Mouse (Mus musculus): Measurements from ENCODE around the gene Dnaja3. TPM values are rescaled to one million over a fixed set of nuclear protein-coding genes. Genes with fewer than 3 reads are reported as not detected.

The Dnaja3 gene
- polyA plus RNA-seq, 1 experiment from 2014 or later = 74.2 TPM

DNA sequence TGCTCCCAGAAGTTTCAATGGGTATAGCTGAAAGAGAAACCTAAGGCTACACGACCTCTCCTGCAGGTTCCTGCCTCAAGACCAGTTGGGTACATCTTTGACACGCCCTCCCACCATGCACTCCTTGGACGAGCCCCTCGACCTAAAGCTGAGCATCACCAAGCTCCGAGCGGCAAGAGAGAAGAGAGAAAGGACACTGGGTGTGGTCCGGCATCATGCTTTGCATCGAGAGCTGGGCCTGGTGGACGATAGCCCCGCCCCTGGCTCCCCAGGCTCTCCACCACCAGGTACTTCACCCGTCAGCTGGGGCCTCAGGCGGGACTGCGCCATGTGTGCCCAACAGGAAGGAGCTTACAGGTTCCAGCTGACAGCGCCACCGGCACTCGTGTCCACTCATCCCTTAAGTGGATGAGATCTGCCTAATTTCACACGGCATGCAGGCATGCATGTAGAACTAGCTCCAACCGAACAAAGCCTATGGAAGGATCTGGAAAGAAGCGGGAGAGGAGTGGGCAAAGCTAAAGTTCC, 31.2 kb upstream of the Dnaja3 start:
- Histone ChIP-seq H3K27me3 (replicated peaks) (no peaks in the 10 kb centered on the region), H3K36me3 (peaks cover 29% of the 10 kb centered on the region), H3K4me2 (no peak overlapping the region), H3K4me3 (no peak overlapping the region), H3K9ac (no peak overlapping the region), H3K9me3 (replicated peaks) (no peaks in the 10 kb centered on the region), H3K4me1 (peaks cover 42% of the 10 kb centered on the region), H3K27ac (no peak overlapping the region)
- ATAC-seq = no peak
- 78% methylated on average over 19 of the region's 19 CpGs for WGBS (ENCODE audit: insufficient replicate concordance)

DNA sequence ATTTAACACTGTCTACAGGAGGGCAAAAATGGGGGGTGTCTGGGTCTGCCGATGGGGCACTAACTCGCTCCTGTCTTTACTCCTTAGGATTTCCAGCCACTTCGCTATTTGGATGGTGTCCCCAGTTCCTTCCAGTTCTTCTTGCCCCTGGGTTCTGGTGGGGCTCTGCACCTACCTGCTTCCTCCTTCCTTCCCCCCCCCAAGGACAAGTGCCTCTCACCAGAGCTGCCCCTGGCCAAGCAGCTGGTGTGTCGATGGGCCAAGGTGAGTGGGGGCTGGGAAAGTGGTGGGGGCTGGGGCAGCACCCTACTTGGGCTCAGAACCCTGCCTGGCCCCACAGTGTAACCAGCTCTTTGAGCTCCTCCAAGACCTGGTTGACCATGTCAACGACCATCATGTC, 28.6 kb upstream of the Dnaja3 start:
- H3K9ac ChIP-seq = no peak overlapping the region
- 84% methylated on average over 5 of the region's 5 CpGs for WGBS (ENCODE audit: insufficient replicate concordance)
- no peaks in the 10 kb centered on the region for H3K9me3 ChIP-seq (replicated peaks)
- H3K36me3 ChIP-seq = peaks cover 55% of the 10 kb centered on the region
- H3K4me2 ChIP-seq = no peak overlapping the region
- peaks cover 16% of the 10 kb centered on the region for H3K4me1 ChIP-seq
- H3K27me3 ChIP-seq (replicated peaks) = no peaks in the 10 kb centered on the region
- H3K4me3 ChIP-seq = no peak overlapping the region
- no peak for ATAC-seq
- no peak overlapping the region for H3K27ac ChIP-seq

DNA sequence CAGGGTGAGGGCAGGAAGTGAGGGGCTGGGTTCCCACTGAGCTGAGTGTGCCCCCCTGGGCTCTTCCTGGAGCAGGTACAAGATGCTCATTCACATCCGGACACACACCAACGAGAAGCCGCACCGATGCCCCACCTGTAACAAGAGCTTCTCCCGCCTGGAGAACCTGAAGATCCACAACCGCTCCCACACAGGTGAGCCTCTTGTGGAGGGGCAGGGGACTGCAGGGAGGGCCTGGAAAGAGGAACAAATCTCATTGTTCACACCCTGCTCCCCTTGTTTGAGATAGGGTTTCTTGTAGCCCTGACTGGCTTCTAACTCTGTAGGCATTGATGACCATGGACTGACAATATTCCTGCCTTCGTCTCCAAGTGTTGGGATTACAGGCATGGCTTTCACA, 28.1 kb upstream of the Dnaja3 start:
- Histone ChIP-seq H3K9me3 (replicated peaks) (no peaks in the 10 kb centered on the region), H3K4me3 (no peak overlapping the region), H3K36me3 (peaks cover 60% of the 10 kb centered on the region), H3K4me2 (no peak overlapping the region), H3K27me3 (replicated peaks) (no peaks in the 10 kb centered on the region), H3K9ac (no peak overlapping the region), H3K27ac (no peak overlapping the region), H3K4me1 (peaks cover 11% of the 10 kb centered on the region)
- no peak for ATAC-seq
- WGBS (ENCODE audit: insufficient replicate concordance) = 86% methylated on average over 7 of the region's 7 CpGs

DNA sequence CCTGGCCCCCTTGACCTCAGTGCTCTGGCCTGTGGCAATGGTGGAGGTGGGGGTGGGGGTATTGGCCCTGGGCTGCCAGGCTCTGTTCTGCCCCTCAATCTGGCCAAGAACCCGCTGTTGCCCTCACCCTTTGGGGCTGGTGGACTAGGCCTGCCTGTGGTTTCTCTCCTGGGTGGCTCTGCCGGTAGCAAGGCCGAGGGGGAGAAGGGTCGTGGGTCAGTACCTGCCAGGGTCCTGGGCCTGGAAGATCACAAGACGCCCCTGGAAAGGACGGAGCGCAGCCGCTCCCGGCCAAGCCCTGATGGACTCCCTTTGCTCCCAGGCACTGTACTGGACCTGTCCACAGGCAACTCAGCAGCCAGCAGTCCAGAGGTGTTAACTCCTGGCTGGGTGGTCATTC, 26.1 kb upstream of the Dnaja3 start:
- H3K4me3 ChIP-seq = no peak overlapping the region
- no peaks in the 10 kb centered on the region for H3K4me1 ChIP-seq
- H3K36me3 ChIP-seq = peaks cover 77% of the 10 kb centered on the region
- 82% methylated on average over 7 of the region's 9 CpGs for WGBS (ENCODE audit: insufficient replicate concordance)
- no peak for ATAC-seq
- H3K27ac ChIP-seq = no peak overlapping the region
- no peaks in the 10 kb centered on the region for H3K9me3 ChIP-seq (replicated peaks)
- H3K27me3 ChIP-seq (replicated peaks) = no peaks in the 10 kb centered on the region
- H3K9ac ChIP-seq = no peak overlapping the region
- no peak overlapping the region for H3K4me2 ChIP-seq

DNA sequence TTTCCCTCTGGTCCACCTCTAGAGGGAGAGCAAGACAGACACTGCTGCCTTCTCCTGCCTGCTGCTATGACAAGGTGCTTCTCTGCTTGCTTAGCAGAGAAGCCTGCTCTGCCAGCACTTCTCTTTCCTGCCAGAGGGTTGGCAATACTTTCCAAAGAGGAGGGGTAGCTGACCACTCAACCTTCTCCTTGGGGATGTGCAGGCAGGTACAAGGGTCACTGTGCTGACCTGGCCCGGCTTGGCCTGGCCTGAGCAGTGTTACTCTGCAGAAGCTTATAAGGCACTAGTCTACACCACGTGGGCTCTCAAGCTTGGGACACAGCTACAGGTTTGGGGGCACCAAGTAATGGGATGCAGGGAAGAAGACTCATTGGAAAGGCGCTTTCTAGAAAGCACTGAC, 25.1 kb upstream of the Dnaja3 start:
- Histone ChIP-seq H3K27me3 (replicated peaks) (no peaks in the 10 kb centered on the region), H3K4me3 (no peak overlapping the region), H3K9me3 (replicated peaks) (no peaks in the 10 kb centered on the region), H3K36me3 (peaks cover 80% of the 10 kb centered on the region), H3K4me2 (no peak overlapping the region), H3K9ac (no peak overlapping the region), H3K4me1 (no peaks in the 10 kb centered on the region), H3K27ac (no peak overlapping the region)
- ATAC-seq = 0 out of 2 replicates have a peak, but pooled peaks have one; percentile 26
- WGBS (ENCODE audit: insufficient replicate concordance) = 74% methylated on average over 3 of the region's 3 CpGs

DNA sequence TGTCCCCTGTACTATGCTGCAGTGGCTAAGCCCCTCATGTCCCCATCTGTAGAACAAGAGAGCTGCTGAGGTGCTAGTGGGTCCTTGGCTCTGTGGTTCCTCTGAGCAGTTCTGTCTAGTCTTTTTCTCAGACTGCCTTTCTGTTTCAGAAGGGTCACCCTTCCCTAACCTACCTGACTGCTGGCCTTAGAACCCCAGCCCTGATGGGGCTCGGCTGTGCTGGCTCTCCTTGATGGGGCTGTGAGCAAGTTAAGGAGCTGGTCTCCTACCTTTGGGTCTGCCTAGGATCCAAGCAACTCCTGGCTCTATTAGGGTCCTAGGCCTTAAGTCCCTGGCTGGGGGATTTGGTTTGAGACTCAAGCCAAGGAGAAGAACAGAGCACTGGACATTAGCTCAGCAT, 24.5 kb upstream of the Dnaja3 start:
- peaks cover 6% of the 10 kb centered on the region; the same call in 1 of the 2 replicates for H3K4me1 ChIP-seq
- no peaks in the 10 kb centered on the region for H3K9me3 ChIP-seq (replicated peaks)
- no peaks in the 10 kb centered on the region for H3K27me3 ChIP-seq (replicated peaks)
- ATAC-seq = peak; percentile 20; the same call in 1 of the 2 replicates
- H3K9ac ChIP-seq = no peak overlapping the region
- H3K4me3 ChIP-seq = no peak overlapping the region
- peaks cover 84% of the 10 kb centered on the region for H3K36me3 ChIP-seq
- H3K27ac ChIP-seq = no peak overlapping the region
- H3K4me2 ChIP-seq = no peak overlapping the region
- 55% methylated on average over 1 of the region's 1 CpGs for WGBS (ENCODE audit: insufficient replicate concordance)

DNA sequence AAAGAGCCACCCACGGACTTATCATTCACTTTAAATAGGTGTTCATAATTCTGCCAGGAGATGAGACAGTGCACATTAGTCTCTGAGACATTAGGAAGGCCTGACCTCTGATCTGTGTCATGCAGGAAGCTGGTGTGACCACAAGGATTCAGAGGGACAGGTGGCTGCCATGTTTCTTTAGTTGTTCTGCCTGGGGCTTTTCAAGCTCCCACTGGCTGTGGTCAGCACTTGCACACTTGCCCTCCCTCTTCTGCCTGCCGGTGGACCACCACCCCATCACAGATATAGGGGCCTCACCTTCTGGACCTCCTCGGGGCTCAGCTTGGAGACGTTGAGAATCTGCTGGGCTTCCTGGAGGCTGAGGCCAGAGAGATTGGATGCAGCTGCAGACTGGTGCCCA, 23.0 kb upstream of the Dnaja3 start:
- no peak overlapping the region for H3K4me3 ChIP-seq
- peaks cover 16% of the 10 kb centered on the region for H3K4me1 ChIP-seq
- no peaks in the 10 kb centered on the region for H3K9me3 ChIP-seq (replicated peaks)
- no peak overlapping the region for H3K4me2 ChIP-seq
- no peak for ATAC-seq
- H3K27ac ChIP-seq = no peak overlapping the region
- no peaks in the 10 kb centered on the region for H3K27me3 ChIP-seq (replicated peaks)
- H3K36me3 ChIP-seq = peaks cover 81% of the 10 kb centered on the region
- H3K9ac ChIP-seq = no peak overlapping the region
- 67% methylated on average over 4 of the region's 4 CpGs for WGBS (ENCODE audit: insufficient replicate concordance)

DNA sequence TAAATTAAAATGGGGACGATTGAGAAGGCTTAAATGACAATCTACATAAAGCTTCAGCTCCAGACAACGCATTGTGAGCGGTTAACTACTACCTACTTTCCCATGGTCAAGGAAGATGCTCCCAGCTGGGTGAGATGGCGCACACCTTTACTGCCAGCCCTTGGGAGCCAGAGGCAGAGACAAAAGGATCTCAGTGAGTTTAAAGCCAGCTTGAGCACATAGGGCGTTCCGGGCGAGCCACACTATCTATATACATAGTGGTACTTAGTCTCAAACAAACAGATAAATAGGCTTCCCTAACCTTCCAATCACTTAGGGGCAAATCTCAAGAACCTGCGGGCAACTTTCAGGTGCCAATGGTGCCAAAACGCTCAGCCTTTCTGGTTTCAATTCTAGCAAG, 15.7 kb upstream of the Dnaja3 start:
- Histone ChIP-seq H3K9me3 (replicated peaks) (no peaks in the 10 kb centered on the region), H3K27ac (peak overlapping the region; percentile 90), H3K4me1 (peaks cover 53% of the 10 kb centered on the region), H3K4me2 (peak overlapping the region; percentile 75), H3K27me3 (replicated peaks) (no peaks in the 10 kb centered on the region), H3K36me3 (peaks cover 33% of the 10 kb centered on the region), H3K4me3 (peak overlapping the region; percentile 85), H3K9ac (peak overlapping the region; percentile 86)
- 14% methylated on average over 9 of the region's 9 CpGs for whole genome bisulfite sequencing (ENCODE audit: insufficient replicate concordance)
- ATAC-seq = peak; percentile 61

DNA sequence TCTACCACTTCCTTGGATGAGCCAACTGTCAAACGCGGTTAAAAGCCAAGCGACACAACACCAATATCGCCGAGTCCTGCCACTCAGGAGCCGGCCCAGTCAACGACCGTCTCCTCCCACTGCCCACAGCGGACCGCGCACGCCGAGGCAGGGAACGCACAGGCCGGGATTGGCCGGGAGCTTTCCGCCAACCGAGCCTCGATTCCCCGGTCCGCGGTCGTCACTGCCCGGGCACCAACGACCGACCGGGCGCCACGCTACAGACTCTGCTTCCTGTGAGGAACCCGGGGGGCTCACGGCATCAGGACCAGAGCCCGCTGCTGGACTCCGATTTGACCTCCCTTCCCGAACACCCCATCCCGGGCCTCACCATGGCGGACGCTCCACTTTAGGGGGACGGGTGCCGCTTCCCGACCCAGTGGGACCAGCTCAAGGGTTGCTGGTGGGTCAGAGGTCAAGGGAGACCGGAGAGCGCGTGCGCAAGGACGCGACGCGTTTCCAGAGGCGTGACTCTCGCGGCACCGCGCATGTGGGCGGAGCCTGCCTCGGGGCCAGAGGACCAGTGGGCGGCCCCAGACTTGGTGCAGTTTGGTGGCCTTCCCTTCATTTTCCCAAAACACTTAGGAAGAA, 15.2 kb upstream of the Dnaja3 start, which contains the start of gene Pam16:
Pam16 (minus strand) TSS at position 508 of the 630 bp plus-strand sequence.
- Histone ChIP-seq H3K27ac (peak within 1 kb of the TSS; percentile 90), H3K4me2 (peak within 1 kb of the TSS; percentile 75), H3K36me3 (peaks cover 31% of the 10 kb centered on the region), H3K4me3 (peak within 1 kb of the TSS; percentile 85), H3K9ac (peak within 1 kb of the TSS; percentile 86), H3K9me3 (replicated peaks) (no peaks in the 10 kb centered on the region), H3K27me3 (replicated peaks) (no peaks in the 10 kb centered on the region), H3K4me1 (peaks cover 53% of the 10 kb centered on the region)
- peak; percentile 93 for ATAC-seq
- WGBS (ENCODE audit: insufficient replicate concordance) = 1% methylated on average over 56 of the region's 56 CpGs

DNA sequence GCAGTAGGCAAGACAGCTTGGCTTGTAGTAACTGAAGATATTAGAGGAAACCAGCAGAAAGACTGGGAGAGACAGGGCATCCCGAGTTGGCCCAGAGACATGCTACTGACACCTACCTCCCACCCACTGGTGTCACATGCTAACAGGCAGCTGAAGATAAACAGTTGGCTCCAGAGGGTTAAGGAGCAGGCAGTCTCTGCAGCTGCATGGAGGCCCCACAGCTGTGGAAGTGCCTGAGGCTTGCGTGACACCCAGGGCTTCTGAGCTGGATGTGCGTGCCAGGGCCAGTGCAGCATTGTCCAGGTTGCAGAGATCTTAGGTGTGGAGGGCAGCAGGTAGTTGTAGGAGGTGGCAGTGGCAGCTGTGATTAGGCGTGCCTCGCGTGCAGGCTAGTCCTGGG, 12.7 kb upstream of the Dnaja3 start:
- H3K9me3 ChIP-seq (replicated peaks) = no peaks in the 10 kb centered on the region
- no peak overlapping the region for H3K27ac ChIP-seq
- no peak overlapping the region for H3K4me2 ChIP-seq
- H3K36me3 ChIP-seq = peaks cover 33% of the 10 kb centered on the region
- peaks cover 37% of the 10 kb centered on the region for H3K4me1 ChIP-seq
- H3K9ac ChIP-seq = no peak overlapping the region
- H3K4me3 ChIP-seq = no peak overlapping the region
- ATAC-seq = no peak
- H3K27me3 ChIP-seq (replicated peaks) = no peaks in the 10 kb centered on the region
- WGBS (ENCODE audit: insufficient replicate concordance) = 76% methylated on average over 6 of the region's 6 CpGs

DNA sequence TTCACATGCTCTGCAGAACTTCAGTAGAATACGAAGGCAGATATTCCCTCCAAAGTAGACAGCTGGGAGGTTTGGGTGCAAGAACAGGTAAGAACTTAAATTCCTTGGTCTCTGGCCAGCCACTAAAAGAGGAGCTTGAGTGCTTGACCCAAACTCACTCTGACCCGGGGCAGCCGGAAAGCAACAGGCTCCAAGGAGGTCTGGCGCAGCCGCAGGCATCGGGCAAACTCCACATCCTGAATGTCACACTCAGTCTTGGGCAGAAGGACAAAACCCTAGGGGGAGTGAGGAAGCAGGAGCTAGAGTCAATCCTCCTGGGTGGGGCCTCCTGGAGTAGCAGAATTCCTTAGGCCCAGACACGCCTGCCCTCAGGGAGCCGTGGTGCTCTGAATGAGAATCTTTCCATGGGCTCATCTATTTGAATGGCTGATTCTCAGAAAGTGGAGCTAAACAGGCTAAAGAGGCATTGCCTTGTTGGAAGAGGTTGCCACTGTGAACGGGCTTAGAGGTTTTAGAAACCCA, 10.8 kb upstream of the Dnaja3 start:
- H3K27me3 ChIP-seq (replicated peaks) = no peaks in the 10 kb centered on the region
- 85% methylated on average over 9 of the region's 9 CpGs for WGBS (ENCODE audit: insufficient replicate concordance)
- H3K36me3 ChIP-seq = peaks cover 42% of the 10 kb centered on the region

DNA sequence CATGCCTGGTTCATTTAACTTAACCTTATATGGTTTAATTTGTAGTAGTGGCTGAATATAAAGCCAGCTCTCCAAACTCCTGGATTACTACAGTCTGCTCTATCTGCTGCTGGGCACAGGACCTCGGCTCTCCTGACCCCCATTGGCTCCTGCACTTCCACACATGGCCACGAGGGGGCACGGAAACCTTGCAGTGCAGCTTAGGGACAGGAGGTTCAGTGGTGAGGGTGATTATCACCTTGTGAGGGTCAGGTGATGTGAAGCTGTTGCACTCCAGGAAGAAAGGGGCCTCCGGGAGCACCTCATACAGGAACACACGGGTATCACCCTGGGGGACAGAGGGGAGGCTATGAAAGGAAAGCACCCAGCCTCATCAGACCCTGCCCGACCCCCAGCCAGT, 9.8 kb upstream of the Dnaja3 start:
- peak; percentile 43; the same call in 1 of the 2 replicates for ATAC-seq
- Histone ChIP-seq H3K36me3 (peaks cover 45% of the 10 kb centered on the region), H3K9me3 (replicated peaks) (no peaks in the 10 kb centered on the region), H3K4me2 (no peak overlapping the region), H3K27me3 (replicated peaks) (no peaks in the 10 kb centered on the region), H3K27ac (no peak overlapping the region), H3K9ac (no peak overlapping the region), H3K4me1 (peaks cover 15% of the 10 kb centered on the region), H3K4me3 (no peak overlapping the region)
- 19% methylated on average over 6 of the region's 6 CpGs for WGBS (ENCODE audit: insufficient replicate concordance)

More for the DNA sequence above, 10.8 kb upstream of the Dnaja3 start:
- H3K27ac ChIP-seq = no peak overlapping the region
- no peaks in the 10 kb centered on the region for H3K9me3 ChIP-seq (replicated peaks)
- no peak for ATAC-seq
- no peak overlapping the region for H3K4me2 ChIP-seq
- peaks cover 18% of the 10 kb centered on the region for H3K4me1 ChIP-seq
- H3K9ac ChIP-seq = no peak overlapping the region
- no peak overlapping the region for H3K4me3 ChIP-seq
